Mouse (Mus musculus): ENCODE measurements around the gene Gcnt4.

The Gcnt4 gene

GRCm38 (mm10) chr13:96990561-96991265 is 66.2 kb downstream of the Gcnt4 start:
- DNase-seq (ENCODE audit: low spot score in 2 of 2) = no peak

GRCm38 (mm10) chr13:96993291-96993989 is 69.0 kb downstream of the Gcnt4 start:
- DNase-seq (ENCODE audit: low spot score in 2 of 2) = no peak

GRCm38 (mm10) chr13:96995243-96995642 is 70.8 kb downstream of the Gcnt4 start:
- DNase-seq (ENCODE audit: low spot score in 2 of 2) = no peak

- no peak for DNase-seq (ENCODE audit: low spot score in 2 of 2)
Observed at GRCm38 (mm10) chr13:96997080-96997479, 72.6 kb downstream of the Gcnt4 start.

Data from spleen, postnatal 36 days (tissue).